Mouse (Mus musculus): Measurements from ENCODE around the gene Taok3. TPM values are rescaled to one million over a fixed set of nuclear protein-coding genes. Genes with fewer than 3 reads are reported as not detected.

Taok3 gene
- total and polyA plus RNA-seq, 3 experiments, result 3.1 to 7.8 (median 6.2) TPM

- Histone ChIP-seq H3K4me1 (ENCODE audit: control insufficient read depth, insufficient read depth, low read length) (peaks cover 6% of the 10 kb centered on the region), H3K36me3 (ENCODE audit: control insufficient read depth, insufficient read depth, low read length) (no peaks in the 10 kb centered on the region), H3K27ac (peak overlapping the region; percentile 48), H3K27me3 (ENCODE audit: control insufficient read depth, insufficient read depth, low read length) (no peaks in the 10 kb centered on the region), H3K4me3 (no peak overlapping the region), H3K9ac (ENCODE audit: low read depth, low read length) (no peak overlapping the region), H3K79me2 (replicated peaks; ENCODE audit: control insufficient read depth, insufficient read depth, low read length) (no peaks in the 10 kb centered on the region)
- DNase-seq, result peak; percentile 46 to 78
- 80% methylated on average over 7 of the region's 7 CpGs for WGBS
- intact Hi-C loops (cut with DNase I), result loop anchor here (5.0 kb wide), 1 partner anchor 36 kb away; the partner anchor contains the start of gene Taok3
- TF ChIP-seq EP300 (IDR thresholded peaks at IDR 0.05; ENCODE audit: insufficient read depth, low read depth, low read length) (no peak), POLR2A (IDR thresholded peaks at IDR 0.05; ENCODE audit: insufficient read depth, low read depth, low read length) (no peak)
Observed at GRCm38 (mm10) chr5:117158335-117159018, 38.5 kb downstream of the Taok3 start.

DNA sequence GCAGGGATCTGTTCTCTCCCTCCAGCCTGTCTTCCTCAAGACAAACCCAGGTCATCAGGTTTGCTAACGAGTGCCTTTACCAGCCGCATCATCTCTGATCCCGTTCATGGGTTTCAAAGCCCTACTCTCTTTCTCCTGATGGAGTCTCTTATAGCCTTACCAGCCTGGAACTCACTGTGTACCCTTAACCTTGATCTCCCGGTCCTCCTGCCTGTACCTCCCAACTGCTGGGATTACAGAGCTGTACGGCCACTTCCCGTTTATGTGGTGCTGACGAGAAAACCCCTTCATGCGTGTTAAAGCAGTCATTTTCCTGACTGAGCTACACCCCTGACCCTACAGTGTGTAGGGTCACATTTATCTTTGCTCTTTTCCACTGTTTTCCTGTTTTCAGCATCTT, 39.4 kb downstream of the Taok3 start:
- Histone ChIP-seq H3K27me3 (ENCODE audit: control insufficient read depth, insufficient read depth, low read length) (no peaks in the 10 kb centered on the region), H3K4me3 (no peak overlapping the region), H3K4me1 (ENCODE audit: control insufficient read depth, insufficient read depth, low read length) (peaks cover 3% of the 10 kb centered on the region), H3K79me2 (replicated peaks; ENCODE audit: control insufficient read depth, insufficient read depth, low read length) (no peaks in the 10 kb centered on the region), H3K27ac (peak overlapping the region; percentile 28), H3K36me3 (ENCODE audit: control insufficient read depth, insufficient read depth, low read length) (no peaks in the 10 kb centered on the region), H3K9ac (ENCODE audit: low read depth, low read length) (no peak overlapping the region)
- WGBS, result 66% methylated on average over 8 of the region's 8 CpGs
- TF ChIP-seq CTCF (IDR thresholded peaks at IDR 0.05) (no peak), POLR2A (IDR thresholded peaks at IDR 0.05; ENCODE audit: insufficient read depth, low read depth, low read length) (no peak), EP300 (IDR thresholded peaks at IDR 0.05; ENCODE audit: insufficient read depth, low read depth, low read length) (no peak)
- intact Hi-C loops (cut with DNase I), result loop anchor here (5.0 kb wide), 1 partner anchor 37 kb away; the partner anchor contains the start of gene Taok3
- no peak for DNase-seq

GRCm38 (mm10) chr5:117159805-117160291, 39.9 kb downstream of the Taok3 start:
- peak; percentile 15; the same call in 1 of the 2 replicates for TF ChIP-seq CTCF (IDR thresholded peaks at IDR 0.05)
- TF ChIP-seq POLR2A (IDR thresholded peaks at IDR 0.05; ENCODE audit: insufficient read depth, low read depth, low read length), result no peak
- DNase-seq, result peak in 1 of 2 experiments; percentile 30
- Histone ChIP-seq H3K79me2 (replicated peaks; ENCODE audit: control insufficient read depth, insufficient read depth, low read length) (no peaks in the 10 kb centered on the region), H3K9ac (ENCODE audit: low read depth, low read length) (no peak overlapping the region), H3K4me1 (ENCODE audit: control insufficient read depth, insufficient read depth, low read length) (peaks cover 3% of the 10 kb centered on the region), H3K36me3 (ENCODE audit: control insufficient read depth, insufficient read depth, low read length) (no peaks in the 10 kb centered on the region), H3K27ac (peak overlapping the region; percentile 28), H3K4me3 (no peak overlapping the region), H3K27me3 (ENCODE audit: control insufficient read depth, insufficient read depth, low read length) (no peaks in the 10 kb centered on the region)
- WGBS, result 52% methylated on average over 6 of the region's 6 CpGs
- intact Hi-C loops (cut with DNase I), result loop anchor here (5.0 kb wide), 1 partner anchor 38 kb away; the partner anchor contains the start of gene Taok3

DNA sequence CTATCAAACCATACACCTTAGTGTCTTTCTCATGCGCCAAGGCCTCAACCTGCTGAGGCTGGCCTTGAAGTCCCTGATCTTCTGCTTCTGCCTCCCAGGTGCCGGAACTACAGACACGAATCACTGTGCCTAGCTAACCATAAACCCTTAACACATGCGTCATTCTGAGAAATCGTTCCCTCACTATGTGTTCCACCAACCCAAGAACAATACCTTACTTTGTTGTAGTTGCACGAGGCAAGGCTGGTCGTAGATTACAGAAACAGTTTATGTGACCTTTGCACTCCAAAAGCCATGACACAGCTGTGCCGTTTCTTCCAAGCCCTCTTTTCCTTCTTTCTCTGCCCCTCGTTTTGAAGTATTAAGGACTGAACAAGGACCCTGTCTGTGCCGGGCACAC, 40.6 kb downstream of the Taok3 start:
- no peak for DNase-seq
- Histone ChIP-seq H3K9ac (ENCODE audit: low read depth, low read length) (no peak overlapping the region), H3K27me3 (ENCODE audit: control insufficient read depth, insufficient read depth, low read length) (no peaks in the 10 kb centered on the region), H3K4me3 (no peak overlapping the region), H3K27ac (no peak overlapping the region), H3K4me1 (ENCODE audit: control insufficient read depth, insufficient read depth, low read length) (peaks cover 3% of the 10 kb centered on the region), H3K79me2 (replicated peaks; ENCODE audit: control insufficient read depth, insufficient read depth, low read length) (no peaks in the 10 kb centered on the region), H3K36me3 (ENCODE audit: control insufficient read depth, insufficient read depth, low read length) (no peaks in the 10 kb centered on the region)
- intact Hi-C loops (cut with DNase I), result no loop called here
- 74% methylated on average over 10 of the region's 10 CpGs for WGBS
- no peak for TF ChIP-seq EP300 (IDR thresholded peaks at IDR 0.05; ENCODE audit: insufficient read depth, low read depth, low read length)
- TF ChIP-seq CTCF (IDR thresholded peaks at IDR 0.05), result no peak
- TF ChIP-seq POLR2A (IDR thresholded peaks at IDR 0.05; ENCODE audit: insufficient read depth, low read depth, low read length), result no peak

GRCm38 (mm10) chr5:117163790-117164189, 43.9 kb downstream of the Taok3 start:
- Histone ChIP-seq H3K9ac (ENCODE audit: low read depth, low read length) (no peak overlapping the region), H3K27me3 (ENCODE audit: control insufficient read depth, insufficient read depth, low read length) (no peaks in the 10 kb centered on the region), H3K4me1 (ENCODE audit: control insufficient read depth, insufficient read depth, low read length) (peaks cover 3% of the 10 kb centered on the region), H3K79me2 (replicated peaks; ENCODE audit: control insufficient read depth, insufficient read depth, low read length) (no peaks in the 10 kb centered on the region), H3K27ac (no peak overlapping the region), H3K36me3 (ENCODE audit: control insufficient read depth, insufficient read depth, low read length) (no peaks in the 10 kb centered on the region), H3K4me3 (no peak overlapping the region)
- intact Hi-C loops (cut with DNase I), result no loop called here
- WGBS, result 97% methylated on average over 13 of the region's 13 CpGs
- TF ChIP-seq EP300 (IDR thresholded peaks at IDR 0.05; ENCODE audit: insufficient read depth, low read depth, low read length) (no peak), CTCF (IDR thresholded peaks at IDR 0.05) (no peak), POLR2A (IDR thresholded peaks at IDR 0.05; ENCODE audit: insufficient read depth, low read depth, low read length) (no peak)
- no peak for DNase-seq

DNA sequence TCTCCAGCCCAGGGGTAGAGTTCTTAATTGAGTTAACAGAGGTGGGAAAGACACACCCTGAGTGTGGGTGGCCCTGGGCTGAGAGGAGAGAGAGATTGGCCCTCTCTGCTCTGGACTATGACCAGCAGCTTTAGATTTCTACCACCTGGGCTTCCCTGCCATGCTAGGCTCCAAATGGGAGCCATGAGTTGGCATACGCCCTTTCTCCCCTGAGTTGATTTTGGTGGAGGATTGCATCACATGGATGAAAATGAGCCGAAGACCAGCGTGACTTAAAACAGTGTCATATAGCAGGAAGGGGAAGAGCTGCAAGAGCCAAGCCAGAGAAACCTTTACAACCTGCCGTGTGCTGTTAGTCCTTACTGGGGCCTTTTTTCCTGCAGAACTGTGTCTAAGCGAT, 44.6 kb downstream of the Taok3 start:
- WGBS, result 88% methylated on average over 5 of the region's 5 CpGs
- no peaks in the 10 kb centered on the region for H3K79me2 ChIP-seq (replicated peaks; ENCODE audit: control insufficient read depth, insufficient read depth, low read length)
- intact Hi-C loops (cut with DNase I), result no loop called here
- H3K27ac ChIP-seq, result no peak overlapping the region
- no peaks in the 10 kb centered on the region for H3K27me3 ChIP-seq (ENCODE audit: control insufficient read depth, insufficient read depth, low read length)
- H3K4me3 ChIP-seq, result no peak overlapping the region
- no peak for TF ChIP-seq CTCF (IDR thresholded peaks at IDR 0.05)
- H3K9ac ChIP-seq (ENCODE audit: low read depth, low read length), result no peak overlapping the region
- H3K36me3 ChIP-seq (ENCODE audit: control insufficient read depth, insufficient read depth, low read length), result no peaks in the 10 kb centered on the region
- peaks cover 3% of the 10 kb centered on the region for H3K4me1 ChIP-seq (ENCODE audit: control insufficient read depth, insufficient read depth, low read length)
- DNase-seq, result no peak
